Mouse (Mus musculus) CH12.LX (cell line): ENCODE results near the gene Med1. TPM values are rescaled to one million over a fixed set of nuclear protein-coding genes. Genes with fewer than 3 reads are reported as not detected.

ENCODE experiments used
- DNase-seq: peaks from one replicate; pipeline ENCODE4 v3.0.0-alpha.2; 2013; ENCODE audit errors: extremely low read depth
- H3K27ac ChIP-seq: 2 replicates; pipeline ENCODE4 v1.5.1; 2012; ENCODE audit warnings: low read depth, mild to moderate bottlenecking, control low read depth, moderate library complexity; ENCODE audit not compliant: insufficient read depth
- H3K27me3 ChIP-seq: replicated peaks from 2 replicates; pipeline ENCODE3; 2012; ENCODE audit warnings: inconsistent platforms
- H3K36me3 ChIP-seq, 2 experiments: replicated peaks in 1 of 2; 2 replicates each; pipeline versions ENCODE3 to v1.6.1; 2012; ENCODE audit warnings: inconsistent platforms in 1 of 2, low read length in 1 of 2, mild to moderate bottlenecking in 1 of 2, mixed read lengths in 1 of 2, moderate library complexity in 1 of 2; ENCODE audit not compliant: control insufficient read depth in 1 of 2, insufficient read depth in 1 of 2
- H3K4me1 ChIP-seq, 2 experiments: 2 replicates each; pipeline ENCODE4 v1.6.1; 2012; ENCODE audit warnings: inconsistent platforms in 1 of 2, moderate library complexity in 1 of 2; ENCODE audit not compliant: insufficient read depth in 2 of 2, control insufficient read depth in 1 of 2
- H3K4me2 ChIP-seq: 2 replicates; pipeline ENCODE4 v1.6.1; 2012; ENCODE audit warnings: low read depth, mild to moderate bottlenecking, control low read depth; ENCODE audit not compliant: poor library complexity, insufficient read depth, severe bottlenecking
- H3K4me3 ChIP-seq, 3 experiments: fragments of 150-350 bp in 1 of 3; sonication (generic) in 1 of 3; replicated peaks in 1 of 3; 2 replicates each; pipeline versions ENCODE3 to v1.5.1; 2011 to 2012; ENCODE audit warnings: low read depth in 2 of 3, low read length in 2 of 3, mild to moderate bottlenecking in 2 of 3, moderate library complexity in 2 of 3, control low read depth in 1 of 3, improper control_type of control experiment in 1 of 3, inconsistent platforms in 1 of 3, mixed read lengths in 1 of 3; ENCODE audit not compliant: poor library complexity in 1 of 3
- H3K79me2 ChIP-seq: replicated peaks from 2 replicates; pipeline ENCODE4 v1.6.1; 2012; ENCODE audit warnings: mild to moderate bottlenecking, moderate library complexity; ENCODE audit not compliant: control insufficient read depth, poor library complexity, insufficient read depth, severe bottlenecking; ENCODE audit errors: extremely low read depth
- H3K9ac ChIP-seq: 2 replicates; pipeline ENCODE4 v1.6.1; 2012; ENCODE audit warnings: low read depth, mild to moderate bottlenecking, control low read depth, moderate library complexity; ENCODE audit not compliant: insufficient read depth
- H3K9me3 ChIP-seq: replicated peaks from 2 replicates; pipeline ENCODE3; 2012; ENCODE audit warnings: low read length, inconsistent platforms, mixed read lengths
- BHLHE40 ChIP-seq: IDR thresholded peaks from 2 replicates; pipeline ENCODE4 v1.6.1; 2011; ENCODE audit warnings: mild to moderate bottlenecking, low read depth, low read length, improper control_type of control experiment
- CHD1 ChIP-seq: IDR thresholded peaks from 2 replicates; pipeline ENCODE4 v1.6.1; 2012; ENCODE audit warnings: low read depth, low read length, improper control_type of control experiment, inconsistent platforms
- ELF1 ChIP-seq: IDR thresholded peaks from 2 replicates; pipeline ENCODE4 v1.6.1; 2014; ENCODE audit warnings: low read depth, mild to moderate bottlenecking, inconsistent platforms, low read length, improper control_type of control experiment
- GABPA ChIP-seq: IDR thresholded peaks from 2 replicates; pipeline ENCODE4 v1.6.1; 2012; ENCODE audit warnings: low read depth, low read length, improper control_type of control experiment, inconsistent platforms; ENCODE audit not compliant: insufficient replicate concordance
- JUN ChIP-seq: IDR thresholded peaks from 2 replicates; pipeline ENCODE4 v1.6.1; 2011; ENCODE audit warnings: low read depth, mild to moderate bottlenecking, low read length, improper control_type of control experiment, moderate library complexity; ENCODE audit not compliant: insufficient read depth
- KAT2A ChIP-seq: IDR thresholded peaks from 2 replicates; pipeline ENCODE4 v1.6.1; 2012; ENCODE audit warnings: low read length, improper control_type of control experiment, inconsistent platforms; ENCODE audit not compliant: insufficient replicate concordance
- MAFK ChIP-seq: IDR thresholded peaks from 2 replicates; pipeline ENCODE4 v1.6.1; 2011; ENCODE audit warnings: low read length, improper control_type of control experiment; ENCODE audit not compliant: insufficient replicate concordance
- NELFE ChIP-seq: IDR thresholded peaks from 2 replicates; pipeline ENCODE4 v1.6.1; 2011; ENCODE audit warnings: low read depth, low read length, improper control_type of control experiment
- POLR2A ChIP-seq: IDR thresholded peaks from 2 replicates; pipeline ENCODE4 v1.6.1; 2011; ENCODE audit warnings: low read depth, mild to moderate bottlenecking, improper control_type of control experiment, low read length
- USF1 ChIP-seq: IDR thresholded peaks from 2 replicates; pipeline ENCODE4 v1.6.1; 2014; ENCODE audit warnings: low read depth, mild to moderate bottlenecking, inconsistent platforms, low read length, improper control_type of control experiment
- USF2 ChIP-seq: conservative IDR thresholded peaks from 2 replicates; pipeline ENCODE4 v1.6.1; 2011; ENCODE audit warnings: low read depth, low read length, improper control_type of control experiment
- ZNF384 ChIP-seq: IDR thresholded peaks from 2 replicates; pipeline ENCODE4 v1.6.1; 2012; ENCODE audit warnings: low read depth, low read length, improper control_type of control experiment, inconsistent platforms
- dilution Hi-C: fragments of 300-500 bp; cut with MboI; formaldehyde crosslinking; loops from 2 replicates; pipeline ENCODE4 v1.14.3; 2020; ENCODE audit warnings: low sequenced_read_pairs; ENCODE audit not compliant: extremely low pct_unique_long_range_greater_than_20kb, extremely low pct_ligation_motif_present
- in situ Hi-C: fragments of 300-500 bp; cut with MboI; formaldehyde crosslinking; loops from 3 replicates; pipeline ENCODE4 v1.14.3; 2019; ENCODE audit warnings: low sequenced_read_pairs, low pct_ligation_motif_present, low pct_unique_long_range_greater_than_20kb, mixed read lengths
- polyA plus RNA-seq: library from polyadenylated mRNA; unstranded; fragments of >175 nt; gene quantifications from 2 replicates; pipeline ENCODE4 v1.2.1, GENCODE M21; 2012; ENCODE audit warnings: low read depth; ENCODE audit not compliant: insufficient read length
- total RNA-seq, 2 experiments: library from RNA; depleted of rRNA; stranded (reverse); fragments of 300-350 nt in 1 of 2; fragments of >200 nt in 1 of 2; gene quantifications; 2 replicates each; pipeline ENCODE4 v1.2.3; 2012 to 2014

Med1 gene
- total and polyA plus RNA-seq, 3 experiments: 28.8 to 58.9 (median 52.0) TPM

- Histone ChIP-seq H3K36me3 (peaks cover 25 to 52% of the 10 kb centered on the region in 2 experiments), H3K79me2 (no peaks in the 10 kb centered on the region), H3K27ac (no peak overlapping the region), H3K9ac (no peak overlapping the region), H3K9me3 (no peaks in the 10 kb centered on the region), H3K4me2 (no peak overlapping the region), H3K4me1 (peaks cover 0 to 15% of the 10 kb centered on the region in 2 experiments; a peak in 1 of 4 replicates), H3K4me3 (no peak overlapping the region), H3K27me3 (no peaks in the 10 kb centered on the region)
- DNase-seq: no peak
- in situ Hi-C loops: no loop called here
- dilution Hi-C loops: no loop called here
- TF ChIP-seq MAFK (no peak), CHD1 (no peak), ZNF384 (no peak)
Measured at GRCm38 (mm10) chr11:98114363-98114762, 78.7 kb downstream of the Med1 start.

DNA sequence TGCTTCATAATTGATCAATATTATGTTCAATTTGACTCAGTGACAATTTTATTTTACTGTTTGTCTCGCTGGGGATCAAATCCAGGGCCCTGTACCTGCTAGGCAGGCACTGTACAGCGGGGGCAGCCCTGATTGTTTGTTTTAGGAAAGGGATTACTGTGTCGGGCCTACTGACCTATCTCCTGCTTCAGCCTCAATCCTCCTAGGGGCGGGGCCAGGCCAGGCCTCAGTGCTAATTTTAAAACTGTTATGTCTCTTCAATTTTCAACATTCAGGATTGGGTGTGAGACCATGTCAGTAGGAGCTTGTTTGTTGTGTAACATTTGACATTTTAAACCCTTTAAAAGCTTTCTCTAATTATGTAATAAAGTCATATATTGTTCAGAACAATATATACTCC is 79.6 kb downstream of the Med1 start:
- Histone ChIP-seq H3K9ac (no peak overlapping the region), H3K9me3 (no peaks in the 10 kb centered on the region), H3K4me2 (no peak overlapping the region), H3K27me3 (no peaks in the 10 kb centered on the region), H3K36me3 (peaks cover 29 to 56% of the 10 kb centered on the region in 2 experiments), H3K27ac (no peak overlapping the region)
- dilution Hi-C loops: no loop called here
- no peak for TF ChIP-seq GABPA
- TF ChIP-seq BHLHE40: no peak
- TF ChIP-seq ELF1: no peak
- TF ChIP-seq USF1: no peak
- TF ChIP-seq, all 38 proteins: peak for 0
- Histone ChIP-seq H3K4me1 (peaks cover 0 to 15% of the 10 kb centered on the region in 2 experiments; a peak in 1 of 4 replicates), H3K4me3 (no peak overlapping the region), H3K79me2 (no peaks in the 10 kb centered on the region)
- DNase-seq: no peak
- in situ Hi-C loops: no loop called here

DNA sequence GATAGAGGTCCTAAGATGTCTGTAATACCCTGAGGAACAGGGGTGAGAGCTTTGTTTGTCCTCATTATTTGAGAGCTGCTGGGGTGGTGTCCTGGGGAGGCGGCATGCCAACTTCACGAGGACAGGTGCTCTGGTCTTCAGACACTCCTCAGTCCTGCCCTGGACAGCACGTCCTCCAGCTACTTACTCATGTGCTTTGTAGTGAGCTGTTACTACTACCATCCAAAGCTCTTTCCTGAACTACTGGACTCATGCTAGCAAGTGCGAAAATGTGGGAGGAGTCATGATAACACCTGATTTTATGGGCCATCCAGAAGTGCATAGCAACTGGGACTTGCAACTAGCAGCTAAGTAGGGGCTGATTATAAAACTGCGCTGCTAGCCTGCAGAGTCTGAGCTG is 83.4 kb downstream of the Med1 start:
- no peak overlapping the region for H3K9ac ChIP-seq
- dilution Hi-C loops: no loop called here
- no peak overlapping the region for H3K27ac ChIP-seq
- no peaks in the 10 kb centered on the region for H3K9me3 ChIP-seq
- no peak overlapping the region for H3K4me2 ChIP-seq
- TF ChIP-seq USF2 (no peak), NELFE (no peak), POLR2A (no peak), JUN (no peak), KAT2A (no peak), GABPA (no peak)
- in situ Hi-C loops: no loop called here
- no peaks in the 10 kb centered on the region for H3K27me3 ChIP-seq
- H3K36me3 ChIP-seq: peaks cover 35 to 72% of the 10 kb centered on the region in 2 experiments
- peaks cover 0 to 12% of the 10 kb centered on the region in 2 experiments; a peak in 1 of 4 replicates for H3K4me1 ChIP-seq
- no peak for DNase-seq
- no peak overlapping the region for H3K4me3 ChIP-seq
- no peaks in the 10 kb centered on the region for H3K79me2 ChIP-seq

Other genes with a start within 250 kb of the Med1 start
- 0.04 and 0.08 TPM in 2 replicates for gene Plxdc1, start 206.8 kb downstream of the Med1 start, total RNA-seq (2012; rRNA removed)
- gene Plxdc1, start 206.8 kb downstream of the Med1 start, total RNA-seq (2014; rRNA removed): not detected in 2 replicates
- 0.16 TPM in 1 of 2 replicates, not detected in the other for gene Plxdc1, start 206.8 kb downstream of the Med1 start, polyA plus RNA-seq
- gene Arl5c, start 197.1 kb downstream of the Med1 start, total RNA-seq (2012; rRNA removed): 28.2 and 28.5 TPM in 2 replicates
- 32.2 and 33.1 TPM in 2 replicates for gene Arl5c, start 197.1 kb downstream of the Med1 start, total RNA-seq (2014; rRNA removed)
- gene Arl5c, start 197.1 kb downstream of the Med1 start, polyA plus RNA-seq: 36.1 and 45.5 TPM in 2 replicates
- gene Cacnb1, start 170.3 kb downstream of the Med1 start, total RNA-seq (2012; rRNA removed): 0.46 and 0.55 TPM in 2 replicates
- 0.12 TPM in 1 of 2 replicates, not detected in the other for gene Cacnb1, start 170.3 kb downstream of the Med1 start, total RNA-seq (2014; rRNA removed)
- gene Cacnb1, start 170.3 kb downstream of the Med1 start, polyA plus RNA-seq: 0.36 and 0.59 TPM in 2 replicates
- 5,182 and 5,259 TPM in 2 replicates for gene Rpl19, start 166.6 kb downstream of the Med1 start, total RNA-seq (2012; rRNA removed)
- 3,446 and 3,465 TPM in 2 replicates for gene Rpl19, start 166.6 kb downstream of the Med1 start, total RNA-seq (2014; rRNA removed)
- gene Rpl19, start 166.6 kb downstream of the Med1 start, polyA plus RNA-seq: 2,949 and 3,228 TPM in 2 replicates
- not detected in 2 replicates for gene Stac2, start 139.8 kb downstream of the Med1 start, total RNA-seq (2012; rRNA removed)
- not detected in 2 replicates for gene Stac2, start 139.8 kb downstream of the Med1 start, total RNA-seq (2014; rRNA removed)
- 0.07 and 0.11 TPM in 2 replicates for gene Stac2, start 139.8 kb downstream of the Med1 start, polyA plus RNA-seq
- gene Fbxl20, start 42.9 kb downstream of the Med1 start, total RNA-seq (2012; rRNA removed): 4.4 and 7.9 TPM in 2 replicates
- gene Fbxl20, start 42.9 kb downstream of the Med1 start, total RNA-seq (2014; rRNA removed): 4.8 and 6.4 TPM in 2 replicates
- 7.4 and 9.0 TPM in 2 replicates for gene Fbxl20, start 42.9 kb downstream of the Med1 start, polyA plus RNA-seq
- 29.6 and 38.2 TPM in 2 replicates for gene Cdk12, start 9.8 kb upstream of the Med1 start, total RNA-seq (2012; rRNA removed)
- 26.1 and 27.8 TPM in 2 replicates for gene Cdk12, start 9.8 kb upstream of the Med1 start, total RNA-seq (2014; rRNA removed)
- 39.1 and 44.1 TPM in 2 replicates for gene Cdk12, start 9.8 kb upstream of the Med1 start, polyA plus RNA-seq
- gene Neurod2, start 136.4 kb upstream of the Med1 start, total RNA-seq (2012; rRNA removed): not detected in 2 replicates
- gene Neurod2, start 136.4 kb upstream of the Med1 start, total RNA-seq (2014; rRNA removed): not detected in 2 replicates
- gene Neurod2, start 136.4 kb upstream of the Med1 start, polyA plus RNA-seq: not detected in 2 replicates
- 0.08 TPM in 1 of 2 replicates, not detected in the other for gene Ppp1r1b, start 155.1 kb upstream of the Med1 start, total RNA-seq (2012; rRNA removed)
- not detected in 2 replicates for gene Ppp1r1b, start 155.1 kb upstream of the Med1 start, total RNA-seq (2014; rRNA removed)
- gene Ppp1r1b, start 155.1 kb upstream of the Med1 start, polyA plus RNA-seq: not detected in 2 replicates
- 39.6 and 44.4 TPM in 2 replicates for gene Stard3, start 165.1 kb upstream of the Med1 start, total RNA-seq (2012; rRNA removed)
- 28.4 and 33.9 TPM in 2 replicates for gene Stard3, start 165.1 kb upstream of the Med1 start, total RNA-seq (2014; rRNA removed)
- gene Stard3, start 165.1 kb upstream of the Med1 start, polyA plus RNA-seq: 28.9 and 31.7 TPM in 2 replicates
- 0.50 TPM in 1 of 2 replicates, not detected in the other for gene Tcap, start 190.5 kb upstream of the Med1 start, total RNA-seq (2012; rRNA removed)
- not detected in 2 replicates for gene Tcap, start 190.5 kb upstream of the Med1 start, total RNA-seq (2014; rRNA removed)
- not detected in 2 replicates for gene Tcap, start 190.5 kb upstream of the Med1 start, polyA plus RNA-seq
- gene Pnmt, start 193.2 kb upstream of the Med1 start, total RNA-seq (2012; rRNA removed): not detected in 2 replicates
- not detected in 2 replicates for gene Pnmt, start 193.2 kb upstream of the Med1 start, total RNA-seq (2014; rRNA removed)
- not detected in 2 replicates for gene Pnmt, start 193.2 kb upstream of the Med1 start, polyA plus RNA-seq
- gene Pgap3, start 207.2 kb upstream of the Med1 start, total RNA-seq (2012; rRNA removed): 6.9 and 7.1 TPM in 2 replicates
- 2.4 and 3.3 TPM in 2 replicates for gene Pgap3, start 207.2 kb upstream of the Med1 start, total RNA-seq (2014; rRNA removed)
- gene Pgap3, start 207.2 kb upstream of the Med1 start, polyA plus RNA-seq: 6.5 and 7.1 TPM in 2 replicates
- 0.08 and 0.17 TPM in 2 replicates for gene Erbb2, start 219.2 kb upstream of the Med1 start, total RNA-seq (2012; rRNA removed)
- not detected in 2 replicates for gene Erbb2, start 219.2 kb upstream of the Med1 start, total RNA-seq (2014; rRNA removed)
- gene Erbb2, start 219.2 kb upstream of the Med1 start, polyA plus RNA-seq: 0.06 TPM in 1 of 2 replicates, not detected in the other
- gene Mien1, start 245.7 kb upstream of the Med1 start, total RNA-seq (2012; rRNA removed): 129 and 136 TPM in 2 replicates
- 80.3 and 84.7 TPM in 2 replicates for gene Mien1, start 245.7 kb upstream of the Med1 start, total RNA-seq (2014; rRNA removed)
- 94.6 and 109 TPM in 2 replicates for gene Mien1, start 245.7 kb upstream of the Med1 start, polyA plus RNA-seq